Mouse (Mus musculus): Measurements from ENCODE around the gene Psen1. TPM values are rescaled to one million over a fixed set of nuclear protein-coding genes. Genes with fewer than 3 reads are reported as not detected.

Gene Psen1
- polyA plus RNA-seq, 1 experiment, result 62.1 TPM

- H3K4me3 ChIP-seq (ENCODE audit: insufficient read depth, low read length), result no peak overlapping the region
- no peak overlapping the region for H3K27ac ChIP-seq (ENCODE audit: insufficient read depth, low read length)
- TF ChIP-seq CTCF (IDR thresholded peaks at IDR 0.05; ENCODE audit: borderline replicate concordance, insufficient read depth, low read length) (no peak), POLR2A (IDR thresholded peaks at IDR 0.05; ENCODE audit: low read depth, low read length) (no peak)
- H3K4me1 ChIP-seq (ENCODE audit: control insufficient read depth, insufficient read depth, low read length), result no peaks in the 10 kb centered on the region
Measured at GRCm38 (mm10) chr12:83716416-83717184, 28.6 kb downstream of the Psen1 start.

- no peaks in the 10 kb centered on the region for H3K4me1 ChIP-seq (ENCODE audit: control insufficient read depth, insufficient read depth, low read length)
- TF ChIP-seq CTCF (IDR thresholded peaks at IDR 0.05; ENCODE audit: borderline replicate concordance, insufficient read depth, low read length) (no peak), POLR2A (IDR thresholded peaks at IDR 0.05; ENCODE audit: low read depth, low read length) (no peak)
- H3K4me3 ChIP-seq (ENCODE audit: insufficient read depth, low read length), result no peak overlapping the region
Measured at GRCm38 (mm10) chr12:83719431-83719830, 31.5 kb downstream of the Psen1 start.

GRCm38 (mm10) chr12:83721281-83721680 lies 33.3 kb downstream of the Psen1 start:
- no peaks in the 10 kb centered on the region for H3K4me1 ChIP-seq (ENCODE audit: control insufficient read depth, insufficient read depth, low read length)
- H3K27ac ChIP-seq (ENCODE audit: insufficient read depth, low read length), result no peak overlapping the region
- TF ChIP-seq CTCF (IDR thresholded peaks at IDR 0.05; ENCODE audit: borderline replicate concordance, insufficient read depth, low read length), result no peak
- TF ChIP-seq POLR2A (IDR thresholded peaks at IDR 0.05; ENCODE audit: low read depth, low read length), result no peak
- H3K4me3 ChIP-seq (ENCODE audit: insufficient read depth, low read length), result no peak overlapping the region

More at GRCm38 (mm10) chr12:83719431-83719830, 31.5 kb downstream of the Psen1 start:
- no peak overlapping the region for H3K27ac ChIP-seq (ENCODE audit: insufficient read depth, low read length)

GRCm38 (mm10) chr12:83723037-83723436 lies 35.1 kb downstream of the Psen1 start:
- no peak for TF ChIP-seq POLR2A (IDR thresholded peaks at IDR 0.05; ENCODE audit: low read depth, low read length)
- TF ChIP-seq CTCF (IDR thresholded peaks at IDR 0.05; ENCODE audit: borderline replicate concordance, insufficient read depth, low read length), result no peak
- Histone ChIP-seq H3K4me1 (ENCODE audit: control insufficient read depth, insufficient read depth, low read length) (no peaks in the 10 kb centered on the region), H3K27ac (ENCODE audit: insufficient read depth, low read length) (no peak overlapping the region), H3K4me3 (ENCODE audit: insufficient read depth, low read length) (no peak overlapping the region)

- no peak for TF ChIP-seq CTCF (IDR thresholded peaks at IDR 0.05; ENCODE audit: borderline replicate concordance, insufficient read depth, low read length)
- no peak for TF ChIP-seq POLR2A (IDR thresholded peaks at IDR 0.05; ENCODE audit: low read depth, low read length)
- H3K27ac ChIP-seq (ENCODE audit: insufficient read depth, low read length), result no peak overlapping the region
- no peaks in the 10 kb centered on the region for H3K4me1 ChIP-seq (ENCODE audit: control insufficient read depth, insufficient read depth, low read length)
- H3K4me3 ChIP-seq (ENCODE audit: insufficient read depth, low read length), result no peak overlapping the region
Measured at GRCm38 (mm10) chr12:83726510-83727308, 38.8 kb downstream of the Psen1 start.

- Histone ChIP-seq H3K27ac (ENCODE audit: insufficient read depth, low read length) (no peak overlapping the region), H3K4me1 (ENCODE audit: control insufficient read depth, insufficient read depth, low read length) (no peaks in the 10 kb centered on the region)
- TF ChIP-seq POLR2A (IDR thresholded peaks at IDR 0.05; ENCODE audit: low read depth, low read length) (no peak), CTCF (IDR thresholded peaks at IDR 0.05; ENCODE audit: borderline replicate concordance, insufficient read depth, low read length) (no peak)
Measured at GRCm38 (mm10) chr12:83732225-83732624, 44.3 kb downstream of the Psen1 start.

GRCm38 (mm10) chr12:83734047-83734446 lies 46.1 kb downstream of the Psen1 start:
- Histone ChIP-seq H3K4me3 (ENCODE audit: insufficient read depth, low read length) (no peak overlapping the region), H3K4me1 (ENCODE audit: control insufficient read depth, insufficient read depth, low read length) (no peaks in the 10 kb centered on the region), H3K27ac (ENCODE audit: insufficient read depth, low read length) (no peak overlapping the region)
- TF ChIP-seq POLR2A (IDR thresholded peaks at IDR 0.05; ENCODE audit: low read depth, low read length) (no peak), CTCF (IDR thresholded peaks at IDR 0.05; ENCODE audit: borderline replicate concordance, insufficient read depth, low read length) (no peak)

More at GRCm38 (mm10) chr12:83732225-83732624, 44.3 kb downstream of the Psen1 start:
- H3K4me3 ChIP-seq (ENCODE audit: insufficient read depth, low read length), result no peak overlapping the region

- Histone ChIP-seq H3K4me1 (ENCODE audit: control insufficient read depth, insufficient read depth, low read length) (no peaks in the 10 kb centered on the region), H3K4me3 (ENCODE audit: insufficient read depth, low read length) (no peak overlapping the region), H3K27ac (ENCODE audit: insufficient read depth, low read length) (no peak overlapping the region)
- TF ChIP-seq CTCF (IDR thresholded peaks at IDR 0.05; ENCODE audit: borderline replicate concordance, insufficient read depth, low read length) (no peak), POLR2A (IDR thresholded peaks at IDR 0.05; ENCODE audit: low read depth, low read length) (no peak)
Measured at GRCm38 (mm10) chr12:83736236-83736635, 48.3 kb downstream of the Psen1 start.

- no peak overlapping the region for H3K27ac ChIP-seq (ENCODE audit: insufficient read depth, low read length)
- TF ChIP-seq POLR2A (IDR thresholded peaks at IDR 0.05; ENCODE audit: low read depth, low read length) (no peak), CTCF (IDR thresholded peaks at IDR 0.05; ENCODE audit: borderline replicate concordance, insufficient read depth, low read length) (no peak)
- no peak overlapping the region for H3K4me3 ChIP-seq (ENCODE audit: insufficient read depth, low read length)
- H3K4me1 ChIP-seq (ENCODE audit: control insufficient read depth, insufficient read depth, low read length), result no peaks in the 10 kb centered on the region
Measured at GRCm38 (mm10) chr12:83738651-83739050, 50.7 kb downstream of the Psen1 start.

- TF ChIP-seq POLR2A (IDR thresholded peaks at IDR 0.05; ENCODE audit: low read depth, low read length) (no peak), CTCF (IDR thresholded peaks at IDR 0.05; ENCODE audit: borderline replicate concordance, insufficient read depth, low read length) (no peak)
- Histone ChIP-seq H3K4me3 (ENCODE audit: insufficient read depth, low read length) (no peak overlapping the region), H3K4me1 (ENCODE audit: control insufficient read depth, insufficient read depth, low read length) (no peaks in the 10 kb centered on the region), H3K27ac (ENCODE audit: insufficient read depth, low read length) (no peak overlapping the region)
Measured at GRCm38 (mm10) chr12:83741722-83742121, 53.8 kb downstream of the Psen1 start.
